Mouse (Mus musculus): ENCODE measurements around the gene Scn8a.
A peak's percentile ranks its signal among the peaks of the same experiment; 100 is the strongest.

DNA sequence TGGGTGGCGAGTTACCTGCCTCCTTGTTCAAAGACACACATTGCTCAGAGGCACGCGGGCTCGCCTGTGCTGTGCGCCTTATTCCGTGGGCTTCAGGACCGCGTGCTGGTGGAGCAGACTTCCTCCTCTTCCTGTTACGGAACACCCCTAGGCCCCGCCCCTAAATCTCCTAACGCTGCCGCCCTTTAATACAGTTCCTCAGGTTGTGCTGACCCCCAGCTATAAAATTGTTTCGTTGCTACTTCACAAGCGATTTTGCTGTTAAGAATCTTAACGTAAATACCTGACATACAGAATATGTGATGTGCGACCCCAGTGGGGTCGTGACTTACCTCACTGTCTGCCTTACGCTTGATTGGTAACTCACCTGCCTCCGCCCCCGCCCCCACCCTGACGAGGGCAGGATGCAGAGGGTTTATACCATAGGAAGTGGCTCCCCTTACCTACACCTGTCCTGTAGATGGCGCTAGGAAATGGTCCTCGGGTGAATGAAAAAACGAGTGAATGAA, 45.1 kb downstream of the Scn8a start:
- TF ChIP-seq CTCF (IDR thresholded peaks at IDR 0.05) (peak; percentile 56), EP300 (IDR thresholded peaks at IDR 0.05) (no peak)

All from lung, postnatal 0 days (tissue).